Mouse (Mus musculus): ENCODE measurements around the gene H2-Oa. TPM values are rescaled to one million over a fixed set of nuclear protein-coding genes. Genes with fewer than 3 reads are reported as not detected.
"Not testable (repeated sequence)": the region's sequence is repeated elsewhere in the genome, so short reads cannot be mapped to it uniquely, and the experiment has no call there.

The H2-Oa gene
- polyA plus RNA-seq, 1 experiment from 2014 or later: 0.71 TPM

- 67% methylated on average over 4 of the region's 5 CpGs for WGBS
- no peak overlapping the region for H3K27ac ChIP-seq
- H3K4me3 ChIP-seq (replicated peaks): no peak overlapping the region
- no peaks in the 10 kb centered on the region for H3K36me3 ChIP-seq
- ATAC-seq (ENCODE audit: insufficient number of reproducible peaks, insufficient read depth, low FRiP score, low TSS enrichment, low read depth): no peak
- no peak overlapping the region for H3K4me2 ChIP-seq
- H3K9me3 ChIP-seq: no peaks in the 10 kb centered on the region
- H3K27me3 ChIP-seq: peaks cover 31% of the 10 kb centered on the region
- no peak overlapping the region for H3K9ac ChIP-seq (replicated peaks)
- H3K4me1 ChIP-seq (replicated peaks): peaks cover 22% of the 10 kb centered on the region
These were observed 51.3 kb downstream of the H2-Oa start for GRCm38 (mm10) chr17:34143461-34143860.

DNA sequence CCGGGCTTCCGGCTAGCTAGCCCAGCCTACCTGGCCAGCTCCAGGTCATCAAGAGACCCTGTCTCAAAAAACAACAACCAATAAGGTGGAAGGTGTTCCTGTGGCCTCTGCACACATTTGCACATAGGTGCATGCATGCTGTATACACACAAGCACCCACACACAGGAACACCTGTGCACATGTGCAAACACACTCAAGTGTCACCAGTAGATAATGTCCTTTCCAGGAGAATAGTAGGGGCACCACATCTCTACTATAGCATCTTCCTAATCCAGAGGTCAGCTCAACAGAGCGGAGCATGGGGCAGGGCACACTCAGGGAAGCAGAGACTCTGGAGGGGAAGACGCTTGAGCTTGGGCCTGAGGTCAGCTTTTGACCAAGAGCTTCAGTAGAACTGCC, 52.1 kb downstream of the H2-Oa start:
- H3K4me3 ChIP-seq (replicated peaks); H3K4me2 ChIP-seq; ATAC-seq (ENCODE audit: insufficient number of reproducible peaks, insufficient read depth, low FRiP score, low TSS enrichment, low read depth); H3K9ac ChIP-seq (replicated peaks); H3K9me3 ChIP-seq; H3K36me3 ChIP-seq; H3K27ac ChIP-seq: not testable (repeated sequence)
- peaks cover 24% of the 10 kb centered on the region for H3K27me3 ChIP-seq
- H3K4me1 ChIP-seq (replicated peaks): peaks cover 17% of the 10 kb centered on the region
- 85% methylated on average over 4 of the region's 4 CpGs for WGBS

Other genes with a start within 250 kb of the H2-Oa start
- gene Cd320, start 249.2 kb upstream of the H2-Oa start, polyA plus RNA-seq (2016; fragmentation: Nextera tagmentation; extraction: Ambion mirVana): 66.4 and 73.9 TPM in 2 replicates
- not detected in 2 replicates for gene Gm7029, start 218.5 kb upstream of the H2-Oa start, polyA plus RNA-seq (2016; fragmentation: Nextera tagmentation; extraction: Ambion mirVana)
- 6.6 and 7.6 TPM in 2 replicates for gene Kifc1, start 201.7 kb upstream of the H2-Oa start, polyA plus RNA-seq (2016; fragmentation: Nextera tagmentation; extraction: Ambion mirVana)
- gene Platr17, start 187.2 kb upstream of the H2-Oa start, polyA plus RNA-seq (2016; fragmentation: Nextera tagmentation; extraction: Ambion mirVana): 0.46 and 1.1 TPM in 2 replicates
- gene Daxx, start 182.9 kb upstream of the H2-Oa start, polyA plus RNA-seq (2016; fragmentation: Nextera tagmentation; extraction: Ambion mirVana): 66.2 and 79.3 TPM in 2 replicates
- 21.5 and 23.5 TPM in 2 replicates for gene Tapbp, start 176.4 kb upstream of the H2-Oa start, polyA plus RNA-seq (2016; fragmentation: Nextera tagmentation; extraction: Ambion mirVana)
- 21.8 and 22.4 TPM in 2 replicates for gene Zbtb22, start 176.4 kb upstream of the H2-Oa start, polyA plus RNA-seq (2016; fragmentation: Nextera tagmentation; extraction: Ambion mirVana)
- 61.3 and 64.2 TPM in 2 replicates for gene Rgl2, start 162.8 kb upstream of the H2-Oa start, polyA plus RNA-seq (2016; fragmentation: Nextera tagmentation; extraction: Ambion mirVana)
- gene Pfdn6, start 152.0 kb upstream of the H2-Oa start, polyA plus RNA-seq (2016; fragmentation: Nextera tagmentation; extraction: Ambion mirVana): 180 and 186 TPM in 2 replicates
- 45.5 and 45.8 TPM in 2 replicates for gene Wdr46, start 151.7 kb upstream of the H2-Oa start, polyA plus RNA-seq (2016; fragmentation: Nextera tagmentation; extraction: Ambion mirVana)
- gene B3galt4, start 140.9 kb upstream of the H2-Oa start, polyA plus RNA-seq (2016; fragmentation: Nextera tagmentation; extraction: Ambion mirVana): 5.0 and 6.8 TPM in 2 replicates
- 53.3 and 55.0 TPM in 2 replicates for gene Vps52, start 136.5 kb upstream of the H2-Oa start, polyA plus RNA-seq (2016; fragmentation: Nextera tagmentation; extraction: Ambion mirVana)
- 1,388 and 1,510 TPM in 2 replicates for gene Rps18, start 136.3 kb upstream of the H2-Oa start, polyA plus RNA-seq (2016; fragmentation: Nextera tagmentation; extraction: Ambion mirVana)
- 4.5 and 5.0 TPM in 2 replicates for gene H2-K1, start 92.0 kb upstream of the H2-Oa start, polyA plus RNA-seq (2016; fragmentation: Nextera tagmentation; extraction: Ambion mirVana)
- 21.6 and 25.3 TPM in 2 replicates for gene Ring1, start 67.7 kb upstream of the H2-Oa start, polyA plus RNA-seq (2016; fragmentation: Nextera tagmentation; extraction: Ambion mirVana)
- gene H2-Ke6, start 64.3 kb upstream of the H2-Oa start, polyA plus RNA-seq (2016; fragmentation: Nextera tagmentation; extraction: Ambion mirVana): 54.4 and 56.8 TPM in 2 replicates
- gene Slc39a7, start 60.7 kb upstream of the H2-Oa start, polyA plus RNA-seq (2016; fragmentation: Nextera tagmentation; extraction: Ambion mirVana): 179 and 191 TPM in 2 replicates
- gene Rxrb, start 60.5 kb upstream of the H2-Oa start, polyA plus RNA-seq (2016; fragmentation: Nextera tagmentation; extraction: Ambion mirVana): 64.3 and 64.4 TPM in 2 replicates
- 17.5 and 31.9 TPM in 2 replicates for gene Col11a2, start 52.9 kb upstream of the H2-Oa start, polyA plus RNA-seq (2016; fragmentation: Nextera tagmentation; extraction: Ambion mirVana)
- 11.1 and 13.2 TPM in 2 replicates for gene H2-DMa, start 27.2 kb downstream of the H2-Oa start, polyA plus RNA-seq (2016; fragmentation: Nextera tagmentation; extraction: Ambion mirVana)
- gene Brd2, start 30.3 kb downstream of the H2-Oa start, polyA plus RNA-seq (2016; fragmentation: Nextera tagmentation; extraction: Ambion mirVana): 129 and 134 TPM in 2 replicates
- 0.30 and 0.32 TPM in 2 replicates for gene H2-DMb2, start 51.0 kb downstream of the H2-Oa start, polyA plus RNA-seq (2016; fragmentation: Nextera tagmentation; extraction: Ambion mirVana)
- gene H2-DMb1, start 60.7 kb downstream of the H2-Oa start, polyA plus RNA-seq (2016; fragmentation: Nextera tagmentation; extraction: Ambion mirVana): 1.2 and 1.3 TPM in 2 replicates
- 4.1 and 5.7 TPM in 2 replicates for gene Tap1, start 95.2 kb downstream of the H2-Oa start, polyA plus RNA-seq (2016; fragmentation: Nextera tagmentation; extraction: Ambion mirVana)
- gene Psmb9, start 95.4 kb downstream of the H2-Oa start, polyA plus RNA-seq (2016; fragmentation: Nextera tagmentation; extraction: Ambion mirVana): 2.4 and 2.5 TPM in 2 replicates
- 2.1 and 3.1 TPM in 2 replicates for gene Psmb8, start 105.4 kb downstream of the H2-Oa start, polyA plus RNA-seq (2016; fragmentation: Nextera tagmentation; extraction: Ambion mirVana)
- 1.5 and 1.7 TPM in 2 replicates for gene Tap2, start 111.2 kb downstream of the H2-Oa start, polyA plus RNA-seq (2016; fragmentation: Nextera tagmentation; extraction: Ambion mirVana)
- gene H2-Ob, start 146.6 kb downstream of the H2-Oa start, polyA plus RNA-seq (2016; fragmentation: Nextera tagmentation; extraction: Ambion mirVana): not detected in 2 replicates
- 2.7 and 2.8 TPM in 2 replicates for gene H2-Ab1, start 165.3 kb downstream of the H2-Oa start, polyA plus RNA-seq (2016; fragmentation: Nextera tagmentation; extraction: Ambion mirVana)
- gene H2-Aa, start 195.5 kb downstream of the H2-Oa start, polyA plus RNA-seq (2016; fragmentation: Nextera tagmentation; extraction: Ambion mirVana): 0.50 TPM in 1 of 2 replicates, not detected in the other
- gene H2-Eb1, start 213.5 kb downstream of the H2-Oa start, polyA plus RNA-seq (2016; fragmentation: Nextera tagmentation; extraction: Ambion mirVana): 1.0 and 2.0 TPM in 2 replicates
- 0.12 and 0.18 TPM in 2 replicates for gene H2-Eb2, start 233.3 kb downstream of the H2-Oa start, polyA plus RNA-seq (2016; fragmentation: Nextera tagmentation; extraction: Ambion mirVana)

All from limb, embryonic 12.5 days (tissue).